Mouse (Mus musculus): ENCODE results near the gene Hist1h1c. TPM values are rescaled to one million over a fixed set of nuclear protein-coding genes. Genes with fewer than 3 reads are reported as not detected.

Gene Hist1h1c
- polyA plus RNA-seq, 1 experiment from 2014 or later: 26.6 TPM

Other genes starting within 250 kb of the Hist1h1c start
- gene Btn2a2, start 250.0 kb upstream of the Hist1h1c start, polyA plus RNA-seq (2015; fragmentation: Illumina TruSeq; extraction: RNeasy Lipid Tissue Mini Kit (QIAGEN cat#74804); ENCODE audit: insufficient read depth, low replicate concordance): 0.15 TPM
- not detected for gene Hist1h4h, start 207.8 kb upstream of the Hist1h1c start, polyA plus RNA-seq (2015; fragmentation: Illumina TruSeq; extraction: RNeasy Lipid Tissue Mini Kit (QIAGEN cat#74804); ENCODE audit: insufficient read depth, low replicate concordance)
- not detected for gene Hist1h2af, start 204.9 kb upstream of the Hist1h1c start, polyA plus RNA-seq (2015; fragmentation: Illumina TruSeq; extraction: RNeasy Lipid Tissue Mini Kit (QIAGEN cat#74804); ENCODE audit: insufficient read depth, low replicate concordance)
- gene Hist1h3g, start 203.4 kb upstream of the Hist1h1c start, polyA plus RNA-seq (2015; fragmentation: Illumina TruSeq; extraction: RNeasy Lipid Tissue Mini Kit (QIAGEN cat#74804); ENCODE audit: insufficient read depth, low replicate concordance): not detected
- gene Hist1h2bh, start 195.4 kb upstream of the Hist1h1c start, polyA plus RNA-seq (2015; fragmentation: Illumina TruSeq; extraction: RNeasy Lipid Tissue Mini Kit (QIAGEN cat#74804); ENCODE audit: insufficient read depth, low replicate concordance): 0.36 TPM
- not detected for gene Hist1h3f, start 194.8 kb upstream of the Hist1h1c start, polyA plus RNA-seq (2015; fragmentation: Illumina TruSeq; extraction: RNeasy Lipid Tissue Mini Kit (QIAGEN cat#74804); ENCODE audit: insufficient read depth, low replicate concordance)
- gene Hist1h4f, start 187.2 kb upstream of the Hist1h1c start, polyA plus RNA-seq (2015; fragmentation: Illumina TruSeq; extraction: RNeasy Lipid Tissue Mini Kit (QIAGEN cat#74804); ENCODE audit: insufficient read depth, low replicate concordance): not detected
- 0.11 TPM for gene Hist1h1d, start 185.5 kb upstream of the Hist1h1c start, polyA plus RNA-seq (2015; fragmentation: Illumina TruSeq; extraction: RNeasy Lipid Tissue Mini Kit (QIAGEN cat#74804); ENCODE audit: insufficient read depth, low replicate concordance)
- not detected for gene Hist1h3e, start 176.4 kb upstream of the Hist1h1c start, polyA plus RNA-seq (2015; fragmentation: Illumina TruSeq; extraction: RNeasy Lipid Tissue Mini Kit (QIAGEN cat#74804); ENCODE audit: insufficient read depth, low replicate concordance)
- 0.52 TPM for gene Hist1h2ae, start 167.6 kb upstream of the Hist1h1c start, polyA plus RNA-seq (2015; fragmentation: Illumina TruSeq; extraction: RNeasy Lipid Tissue Mini Kit (QIAGEN cat#74804); ENCODE audit: insufficient read depth, low replicate concordance)
- 1.1 TPM for gene Hist1h2bg, start 167.4 kb upstream of the Hist1h1c start, polyA plus RNA-seq (2015; fragmentation: Illumina TruSeq; extraction: RNeasy Lipid Tissue Mini Kit (QIAGEN cat#74804); ENCODE audit: insufficient read depth, low replicate concordance)
- not detected for gene Hist1h2bf, start 164.6 kb upstream of the Hist1h1c start, polyA plus RNA-seq (2015; fragmentation: Illumina TruSeq; extraction: RNeasy Lipid Tissue Mini Kit (QIAGEN cat#74804); ENCODE audit: insufficient read depth, low replicate concordance)
- gene Hist1h2ad, start 164.4 kb upstream of the Hist1h1c start, polyA plus RNA-seq (2015; fragmentation: Illumina TruSeq; extraction: RNeasy Lipid Tissue Mini Kit (QIAGEN cat#74804); ENCODE audit: insufficient read depth, low replicate concordance): not detected
- gene Hist1h3d, start 163.0 kb upstream of the Hist1h1c start, polyA plus RNA-seq (2015; fragmentation: Illumina TruSeq; extraction: RNeasy Lipid Tissue Mini Kit (QIAGEN cat#74804); ENCODE audit: insufficient read depth, low replicate concordance): 0.39 TPM
- gene Hist1h4d, start 157.2 kb upstream of the Hist1h1c start, polyA plus RNA-seq (2015; fragmentation: Illumina TruSeq; extraction: RNeasy Lipid Tissue Mini Kit (QIAGEN cat#74804); ENCODE audit: insufficient read depth, low replicate concordance): not detected
- gene Hist1h2be, start 117.7 kb upstream of the Hist1h1c start, polyA plus RNA-seq (2015; fragmentation: Illumina TruSeq; extraction: RNeasy Lipid Tissue Mini Kit (QIAGEN cat#74804); ENCODE audit: insufficient read depth, low replicate concordance): 3.3 TPM
- 0.40 TPM for gene Hist1h1e, start 116.2 kb upstream of the Hist1h1c start, polyA plus RNA-seq (2015; fragmentation: Illumina TruSeq; extraction: RNeasy Lipid Tissue Mini Kit (QIAGEN cat#74804); ENCODE audit: insufficient read depth, low replicate concordance)
- 0.75 TPM for gene Hist1h2ac, start 54.9 kb upstream of the Hist1h1c start, polyA plus RNA-seq (2015; fragmentation: Illumina TruSeq; extraction: RNeasy Lipid Tissue Mini Kit (QIAGEN cat#74804); ENCODE audit: insufficient read depth, low replicate concordance)
- 19.4 TPM for gene Hist1h2bc, start 54.6 kb upstream of the Hist1h1c start, polyA plus RNA-seq (2015; fragmentation: Illumina TruSeq; extraction: RNeasy Lipid Tissue Mini Kit (QIAGEN cat#74804); ENCODE audit: insufficient read depth, low replicate concordance)
- not detected for gene Hist1h1t, start 43.0 kb upstream of the Hist1h1c start, polyA plus RNA-seq (2015; fragmentation: Illumina TruSeq; extraction: RNeasy Lipid Tissue Mini Kit (QIAGEN cat#74804); ENCODE audit: insufficient read depth, low replicate concordance)
- not detected for gene Hist1h4c, start 40.4 kb upstream of the Hist1h1c start, polyA plus RNA-seq (2015; fragmentation: Illumina TruSeq; extraction: RNeasy Lipid Tissue Mini Kit (QIAGEN cat#74804); ENCODE audit: insufficient read depth, low replicate concordance)
- 28.5 TPM for gene Hfe, start 28.0 kb upstream of the Hist1h1c start, polyA plus RNA-seq (2015; fragmentation: Illumina TruSeq; extraction: RNeasy Lipid Tissue Mini Kit (QIAGEN cat#74804); ENCODE audit: insufficient read depth, low replicate concordance)
- not detected for gene Hist1h3c, start 6.8 kb downstream of the Hist1h1c start, polyA plus RNA-seq (2015; fragmentation: Illumina TruSeq; extraction: RNeasy Lipid Tissue Mini Kit (QIAGEN cat#74804); ENCODE audit: insufficient read depth, low replicate concordance)
- gene Hist1h2bb, start 7.9 kb downstream of the Hist1h1c start, polyA plus RNA-seq (2015; fragmentation: Illumina TruSeq; extraction: RNeasy Lipid Tissue Mini Kit (QIAGEN cat#74804); ENCODE audit: insufficient read depth, low replicate concordance): not detected
- gene Hist1h2ab, start 12.3 kb downstream of the Hist1h1c start, polyA plus RNA-seq (2015; fragmentation: Illumina TruSeq; extraction: RNeasy Lipid Tissue Mini Kit (QIAGEN cat#74804); ENCODE audit: insufficient read depth, low replicate concordance): not detected
- gene Hist1h3b, start 13.5 kb downstream of the Hist1h1c start, polyA plus RNA-seq (2015; fragmentation: Illumina TruSeq; extraction: RNeasy Lipid Tissue Mini Kit (QIAGEN cat#74804); ENCODE audit: insufficient read depth, low replicate concordance): not detected
- gene Hist1h4b, start 18.2 kb downstream of the Hist1h1c start, polyA plus RNA-seq (2015; fragmentation: Illumina TruSeq; extraction: RNeasy Lipid Tissue Mini Kit (QIAGEN cat#74804); ENCODE audit: insufficient read depth, low replicate concordance): not detected
- not detected for gene Hist1h4a, start 22.4 kb downstream of the Hist1h1c start, polyA plus RNA-seq (2015; fragmentation: Illumina TruSeq; extraction: RNeasy Lipid Tissue Mini Kit (QIAGEN cat#74804); ENCODE audit: insufficient read depth, low replicate concordance)
- not detected for gene Hist1h3a, start 23.6 kb downstream of the Hist1h1c start, polyA plus RNA-seq (2015; fragmentation: Illumina TruSeq; extraction: RNeasy Lipid Tissue Mini Kit (QIAGEN cat#74804); ENCODE audit: insufficient read depth, low replicate concordance)
- gene Hist1h1a, start 24.9 kb downstream of the Hist1h1c start, polyA plus RNA-seq (2015; fragmentation: Illumina TruSeq; extraction: RNeasy Lipid Tissue Mini Kit (QIAGEN cat#74804); ENCODE audit: insufficient read depth, low replicate concordance): not detected
- gene Trim38, start 31.1 kb downstream of the Hist1h1c start, polyA plus RNA-seq (2015; fragmentation: Illumina TruSeq; extraction: RNeasy Lipid Tissue Mini Kit (QIAGEN cat#74804); ENCODE audit: insufficient read depth, low replicate concordance): not detected
- gene Slc17a2, start 68.2 kb downstream of the Hist1h1c start, polyA plus RNA-seq (2015; fragmentation: Illumina TruSeq; extraction: RNeasy Lipid Tissue Mini Kit (QIAGEN cat#74804); ENCODE audit: insufficient read depth, low replicate concordance): not detected
- not detected for gene Slc17a3, start 100.6 kb downstream of the Hist1h1c start, polyA plus RNA-seq (2015; fragmentation: Illumina TruSeq; extraction: RNeasy Lipid Tissue Mini Kit (QIAGEN cat#74804); ENCODE audit: insufficient read depth, low replicate concordance)
- gene Slc17a1, start 128.9 kb downstream of the Hist1h1c start, polyA plus RNA-seq (2015; fragmentation: Illumina TruSeq; extraction: RNeasy Lipid Tissue Mini Kit (QIAGEN cat#74804); ENCODE audit: insufficient read depth, low replicate concordance): not detected
- gene Slc17a4, start 176.2 kb downstream of the Hist1h1c start, polyA plus RNA-seq (2015; fragmentation: Illumina TruSeq; extraction: RNeasy Lipid Tissue Mini Kit (QIAGEN cat#74804); ENCODE audit: insufficient read depth, low replicate concordance): not detected
- gene Hist1h2ba, start 195.3 kb downstream of the Hist1h1c start, polyA plus RNA-seq (2015; fragmentation: Illumina TruSeq; extraction: RNeasy Lipid Tissue Mini Kit (QIAGEN cat#74804); ENCODE audit: insufficient read depth, low replicate concordance): not detected
- gene Hist1h2aa, start 195.7 kb downstream of the Hist1h1c start, polyA plus RNA-seq (2015; fragmentation: Illumina TruSeq; extraction: RNeasy Lipid Tissue Mini Kit (QIAGEN cat#74804); ENCODE audit: insufficient read depth, low replicate concordance): not detected